Mouse (Mus musculus) erythroblast, embryonic 14.5 days (primary cell): ENCODE results near the gene Mrtfa. TPM values are rescaled to one million over a fixed set of nuclear protein-coding genes. Genes with fewer than 3 reads are reported as not detected.

Experiments used
- H3K27me3 ChIP-seq: 2 replicates; pipeline ENCODE4 v1.6.1; 2012; ENCODE audit warnings: inconsistent platforms; ENCODE audit not compliant: control insufficient read depth
- H3K36me3 ChIP-seq: 2 replicates; pipeline ENCODE4 v1.6.1; 2012; ENCODE audit warnings: mild to moderate bottlenecking, inconsistent platforms; ENCODE audit not compliant: control insufficient read depth
- H3K4me1 ChIP-seq: 2 replicates; pipeline ENCODE4 v1.6.1; 2012; ENCODE audit warnings: inconsistent platforms; ENCODE audit not compliant: control insufficient read depth
- H3K4me3 ChIP-seq: replicated peaks from 2 replicates; pipeline ENCODE3; 2012; ENCODE audit warnings: moderate library complexity, mild to moderate bottlenecking, inconsistent platforms
- H3K9me3 ChIP-seq: 2 replicates; pipeline ENCODE4 v1.6.1; 2012; ENCODE audit warnings: low read length, inconsistent platforms, mixed read lengths; ENCODE audit not compliant: control insufficient read depth
- GATA1 ChIP-seq: IDR thresholded peaks from 2 replicates; pipeline ENCODE4 v1.6.1; 2012; ENCODE audit warnings: low read length, inconsistent platforms, mixed read lengths
- TAL1 ChIP-seq: IDR thresholded peaks from 3 replicates; pipeline ENCODE4 v1.6.1; 2012; ENCODE audit warnings: low read length, inconsistent platforms, mixed read lengths
- polyA plus RNA-seq: library from polyadenylated mRNA; stranded (reverse); fragments of >175 nt; gene quantifications from 2 replicates; pipeline ENCODE4 v1.2.3, GENCODE M21; 2012

The Mrtfa gene
- polyA plus RNA-seq, 1 experiment: 0.47 TPM

DNA sequence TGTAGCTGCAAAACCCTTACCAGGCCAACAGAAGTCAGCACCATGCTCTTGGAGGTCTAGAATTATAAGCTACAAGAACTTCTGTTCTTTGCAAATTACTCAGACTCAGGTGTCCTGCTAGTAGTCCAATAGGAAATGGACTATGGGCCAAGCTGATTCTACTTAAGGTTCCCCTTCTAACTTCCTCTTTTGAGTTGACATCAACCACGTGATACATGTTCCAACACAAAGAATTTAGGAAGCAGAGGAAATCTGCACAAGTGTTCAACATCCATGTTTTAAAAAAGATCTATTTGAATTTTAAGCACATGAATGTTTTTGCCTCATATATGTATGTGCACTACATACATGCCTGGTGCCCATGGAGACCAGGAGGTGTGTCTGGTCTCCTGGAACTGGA is 116.0 kb downstream of the Mrtfa start:
- H3K27me3 ChIP-seq: no peaks in the 10 kb centered on the region
- H3K36me3 ChIP-seq: no peaks in the 10 kb centered on the region
- no peak overlapping the region for H3K4me3 ChIP-seq
- TF ChIP-seq GATA1 (no peak), TAL1 (no peak)
- no peaks in the 10 kb centered on the region for H3K4me1 ChIP-seq
- no peaks in the 10 kb centered on the region for H3K9me3 ChIP-seq

DNA sequence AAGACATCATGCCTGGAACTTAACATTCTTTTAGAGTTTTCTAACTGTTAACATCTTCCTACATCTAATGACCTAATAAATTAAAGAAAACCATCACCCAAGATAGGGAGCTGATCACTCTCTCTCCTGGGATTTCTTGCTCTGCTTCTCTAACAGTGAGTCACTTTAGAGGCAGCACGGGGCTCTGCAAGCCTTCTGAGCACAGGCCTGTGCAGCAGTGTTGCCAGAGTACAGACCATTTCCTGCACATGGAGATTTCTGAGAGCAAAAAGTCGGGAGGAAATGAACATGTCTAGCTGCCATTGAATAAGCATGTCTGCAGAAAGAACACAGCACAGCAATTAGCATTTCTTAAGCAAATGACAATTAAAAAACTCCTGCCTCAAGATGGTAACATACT is 116.8 kb downstream of the Mrtfa start:
- no peak for TF ChIP-seq GATA1
- TF ChIP-seq TAL1: no peak
- Histone ChIP-seq H3K4me3 (no peak overlapping the region), H3K36me3 (no peaks in the 10 kb centered on the region), H3K9me3 (no peaks in the 10 kb centered on the region), H3K4me1 (no peaks in the 10 kb centered on the region), H3K27me3 (no peaks in the 10 kb centered on the region)

DNA sequence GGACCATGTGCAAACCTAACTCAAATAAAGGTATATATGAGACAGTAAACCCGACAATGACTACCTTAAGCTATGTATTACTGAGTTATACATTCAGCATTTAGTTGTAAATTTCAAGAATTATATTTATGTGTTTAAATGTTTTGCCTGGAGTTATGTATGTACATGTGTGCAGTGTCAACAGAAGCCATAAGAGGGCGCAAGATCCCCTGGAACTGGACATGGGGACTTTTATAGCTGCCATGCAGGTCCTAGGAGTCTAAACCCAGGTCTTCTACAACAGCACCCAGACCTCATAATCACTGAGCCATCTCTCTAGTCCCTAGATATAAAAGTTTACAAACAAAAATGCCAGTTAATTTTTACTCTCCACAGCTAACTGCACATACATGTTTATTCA is 117.8 kb downstream of the Mrtfa start:
- no peaks in the 10 kb centered on the region for H3K4me1 ChIP-seq
- H3K4me3 ChIP-seq: no peak overlapping the region
- no peaks in the 10 kb centered on the region for H3K9me3 ChIP-seq
- H3K36me3 ChIP-seq: no peaks in the 10 kb centered on the region
- TF ChIP-seq GATA1: no peak
- no peak for TF ChIP-seq TAL1
- H3K27me3 ChIP-seq: no peaks in the 10 kb centered on the region

DNA sequence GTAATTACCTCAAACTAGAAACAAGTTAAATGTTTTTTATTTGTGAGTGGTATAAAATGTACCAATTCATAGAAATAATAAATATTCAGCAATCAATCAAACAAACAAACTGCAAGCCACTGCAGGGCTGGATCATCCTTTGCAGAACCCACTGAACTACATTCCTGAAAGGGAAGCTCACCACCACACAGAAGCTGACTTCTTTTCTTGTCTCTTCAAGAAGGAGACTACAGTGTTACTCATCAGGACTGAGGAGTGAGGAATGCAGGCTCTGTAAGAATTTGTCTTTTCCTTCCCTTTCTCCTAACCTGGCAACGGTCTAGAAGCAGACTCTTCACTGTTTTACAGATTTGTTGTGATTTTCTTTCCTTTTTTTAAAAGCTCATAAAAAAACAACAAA is 120.1 kb downstream of the Mrtfa start:
- Histone ChIP-seq H3K4me3 (no peak overlapping the region), H3K9me3 (no peaks in the 10 kb centered on the region), H3K27me3 (no peaks in the 10 kb centered on the region), H3K4me1 (no peaks in the 10 kb centered on the region), H3K36me3 (no peaks in the 10 kb centered on the region)
- TF ChIP-seq GATA1: no peak
- no peak for TF ChIP-seq TAL1

DNA sequence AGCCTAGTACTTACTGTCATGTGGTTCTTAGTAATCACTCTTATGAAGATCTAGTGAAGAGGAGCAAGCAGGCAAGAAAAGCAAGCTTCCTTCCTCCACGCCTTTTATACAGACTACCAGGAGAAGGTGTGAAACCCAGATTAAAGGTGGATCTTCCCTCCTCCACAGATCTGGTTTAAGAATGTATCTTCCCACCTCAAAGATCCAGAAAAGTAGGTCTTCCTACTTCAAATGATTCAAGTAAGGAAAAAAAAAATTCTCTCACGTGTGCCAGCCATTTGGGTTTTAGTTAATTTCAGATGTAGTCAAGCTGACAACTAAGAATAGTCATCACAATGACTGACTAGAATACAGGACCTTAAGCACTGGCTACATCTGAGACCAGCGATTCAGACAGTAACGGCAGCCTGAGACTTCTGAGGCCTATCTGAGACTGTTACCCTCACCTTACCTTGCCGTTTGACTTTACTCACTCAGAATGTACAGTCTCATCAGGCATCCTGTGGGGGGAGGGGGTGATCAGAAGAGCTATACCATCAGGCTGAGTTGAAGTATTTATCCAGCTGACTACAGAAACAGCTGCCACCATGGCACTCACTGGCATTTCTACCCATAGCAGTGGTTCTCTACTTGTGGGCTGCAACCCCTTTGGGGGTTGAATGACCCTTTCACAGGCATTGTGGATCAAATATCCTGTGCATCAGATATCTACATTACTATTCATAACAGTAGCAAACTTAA is 121.7 kb downstream of the Mrtfa start:
- H3K4me1 ChIP-seq: no peaks in the 10 kb centered on the region

DNA sequence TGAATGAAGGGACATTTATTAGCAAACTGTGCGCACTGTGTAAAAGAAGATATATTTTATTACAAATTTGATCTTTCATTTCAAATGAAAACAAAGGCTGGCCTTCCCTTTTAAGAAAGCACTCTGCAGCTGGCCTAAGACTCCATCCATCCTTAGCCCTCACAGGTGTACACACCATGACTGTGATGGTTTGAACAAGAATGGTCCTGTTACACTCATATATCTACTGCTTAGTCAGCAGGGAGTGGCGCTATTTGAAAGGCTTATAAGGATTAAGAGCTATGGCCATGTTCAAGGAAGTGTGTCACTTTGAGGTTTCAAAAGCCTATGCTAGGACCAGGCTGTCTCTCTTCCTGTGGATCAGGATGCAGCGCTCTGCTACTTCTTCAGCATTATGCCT is 122.8 kb downstream of the Mrtfa start:
- no peak overlapping the region for H3K4me3 ChIP-seq
- no peaks in the 10 kb centered on the region for H3K4me1 ChIP-seq
- no peaks in the 10 kb centered on the region for H3K36me3 ChIP-seq
- no peaks in the 10 kb centered on the region for H3K27me3 ChIP-seq
- H3K9me3 ChIP-seq: no peaks in the 10 kb centered on the region
- TF ChIP-seq TAL1 (no peak), GATA1 (no peak)

More for the DNA sequence above, 121.7 kb downstream of the Mrtfa start:
- Histone ChIP-seq H3K4me3 (no peak overlapping the region), H3K9me3 (no peaks in the 10 kb centered on the region), H3K27me3 (no peaks in the 10 kb centered on the region), H3K36me3 (no peaks in the 10 kb centered on the region)
- no peak for TF ChIP-seq TAL1
- TF ChIP-seq GATA1: no peak

DNA sequence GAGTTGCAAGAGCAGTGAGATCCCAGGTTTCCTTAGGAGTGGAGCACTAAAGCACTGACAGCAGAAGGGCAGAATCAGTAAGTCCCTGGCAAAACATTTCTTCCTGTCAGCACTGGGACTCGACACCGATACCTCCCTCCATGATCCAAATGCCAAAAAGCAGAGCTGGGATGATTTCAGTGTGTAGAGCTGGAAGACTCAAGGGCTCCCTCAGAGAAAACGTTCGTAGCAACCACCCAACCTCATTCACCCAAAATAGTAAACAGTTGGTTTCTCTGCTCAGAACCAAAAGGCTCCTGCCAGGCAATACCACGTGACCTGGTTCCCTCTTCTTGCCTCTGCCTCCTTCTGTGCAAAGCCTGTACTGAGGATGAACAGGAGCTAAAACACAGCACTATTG is 123.6 kb downstream of the Mrtfa start:
- Histone ChIP-seq H3K4me3 (no peak overlapping the region), H3K27me3 (no peaks in the 10 kb centered on the region), H3K9me3 (no peaks in the 10 kb centered on the region), H3K4me1 (no peaks in the 10 kb centered on the region), H3K36me3 (no peaks in the 10 kb centered on the region)
- TF ChIP-seq GATA1 (no peak), TAL1 (no peak)

DNA sequence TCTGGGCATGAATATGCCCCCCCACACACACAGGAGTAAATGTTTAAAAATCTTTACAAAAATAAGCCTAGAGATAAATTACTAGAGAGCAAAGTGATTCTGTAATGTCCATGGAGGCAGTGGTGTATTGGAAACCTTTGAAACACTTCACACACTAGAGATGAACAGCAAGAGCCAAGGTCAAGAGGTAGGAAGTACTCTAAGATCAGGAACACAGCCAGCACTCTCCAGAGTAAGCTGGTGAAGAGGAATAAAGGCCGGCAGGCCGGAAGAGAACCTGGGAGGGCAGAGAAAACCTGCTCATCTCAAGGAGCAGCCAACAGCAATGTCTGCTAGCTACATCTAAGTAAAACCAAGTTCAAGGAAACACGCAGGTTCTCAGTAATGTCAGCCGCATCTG is 125.9 kb downstream of the Mrtfa start:
- no peak overlapping the region for H3K4me3 ChIP-seq
- no peak for TF ChIP-seq TAL1
- TF ChIP-seq GATA1: no peak
- no peaks in the 10 kb centered on the region for H3K4me1 ChIP-seq
- H3K36me3 ChIP-seq: no peaks in the 10 kb centered on the region
- H3K9me3 ChIP-seq: no peaks in the 10 kb centered on the region
- no peaks in the 10 kb centered on the region for H3K27me3 ChIP-seq

DNA sequence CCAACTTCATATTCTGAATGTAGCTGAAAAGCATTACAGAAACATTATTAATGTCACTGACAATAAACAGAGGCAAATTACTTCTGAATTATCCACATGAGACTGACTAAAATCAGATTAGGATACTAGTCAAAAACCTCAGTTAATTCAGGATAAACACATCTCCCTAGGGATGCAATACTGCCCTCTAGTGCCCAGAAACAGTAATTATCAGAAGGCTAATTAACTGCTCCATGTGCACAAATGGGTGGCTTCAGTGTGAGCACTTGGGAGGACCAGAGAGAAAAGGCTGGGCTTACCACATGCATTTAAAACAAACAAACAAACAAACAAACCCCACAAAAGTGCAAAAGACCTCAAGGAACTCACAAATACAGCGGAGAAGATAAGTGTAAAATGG is 126.4 kb downstream of the Mrtfa start:
- TF ChIP-seq GATA1 (no peak), TAL1 (no peak)
- H3K4me3 ChIP-seq: no peak overlapping the region
- H3K27me3 ChIP-seq: no peaks in the 10 kb centered on the region
- H3K9me3 ChIP-seq: no peaks in the 10 kb centered on the region
- no peaks in the 10 kb centered on the region for H3K4me1 ChIP-seq
- no peaks in the 10 kb centered on the region for H3K36me3 ChIP-seq

DNA sequence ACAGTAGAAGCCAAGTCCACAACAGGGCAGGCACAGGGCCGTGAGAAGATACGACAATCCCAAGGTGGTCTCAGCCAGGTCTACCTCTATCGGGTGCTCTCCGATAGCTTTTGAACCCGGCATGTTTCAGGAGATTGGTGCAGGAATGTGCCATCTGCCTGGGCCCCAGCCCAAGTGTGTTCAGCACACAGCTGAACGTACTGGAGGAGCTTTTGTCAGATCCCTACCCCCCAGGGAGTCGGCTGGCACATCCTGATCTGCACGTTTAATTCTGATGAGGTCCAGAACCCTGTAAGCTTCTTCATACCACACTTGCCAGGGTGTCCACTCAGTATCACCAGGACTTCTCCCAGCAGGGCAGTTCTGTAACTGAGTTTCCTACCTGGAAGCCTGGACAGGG is 127.9 kb downstream of the Mrtfa start:
- TF ChIP-seq GATA1 (no peak), TAL1 (no peak)
- Histone ChIP-seq H3K9me3 (no peaks in the 10 kb centered on the region), H3K4me1 (no peaks in the 10 kb centered on the region), H3K36me3 (no peaks in the 10 kb centered on the region), H3K4me3 (no peak overlapping the region), H3K27me3 (no peaks in the 10 kb centered on the region)
